Mouse (Mus musculus) retina, postnatal 7 days (tissue): ENCODE data around the gene Ash1l.

Experiments
- DNase-seq: peaks from one replicate; pipeline ENCODE4 v3.0.0-alpha.2; 2012; ENCODE audit warnings: low read depth, low spot score

Ash1l gene

GRCm38 (mm10) chr3:89090694-89091655, 140.6 kb downstream of the Ash1l start:
- peak; percentile 60 for DNase-seq

GRCm38 (mm10) chr3:89091811-89092508, 141.5 kb downstream of the Ash1l start:
- no peak for DNase-seq

DNA sequence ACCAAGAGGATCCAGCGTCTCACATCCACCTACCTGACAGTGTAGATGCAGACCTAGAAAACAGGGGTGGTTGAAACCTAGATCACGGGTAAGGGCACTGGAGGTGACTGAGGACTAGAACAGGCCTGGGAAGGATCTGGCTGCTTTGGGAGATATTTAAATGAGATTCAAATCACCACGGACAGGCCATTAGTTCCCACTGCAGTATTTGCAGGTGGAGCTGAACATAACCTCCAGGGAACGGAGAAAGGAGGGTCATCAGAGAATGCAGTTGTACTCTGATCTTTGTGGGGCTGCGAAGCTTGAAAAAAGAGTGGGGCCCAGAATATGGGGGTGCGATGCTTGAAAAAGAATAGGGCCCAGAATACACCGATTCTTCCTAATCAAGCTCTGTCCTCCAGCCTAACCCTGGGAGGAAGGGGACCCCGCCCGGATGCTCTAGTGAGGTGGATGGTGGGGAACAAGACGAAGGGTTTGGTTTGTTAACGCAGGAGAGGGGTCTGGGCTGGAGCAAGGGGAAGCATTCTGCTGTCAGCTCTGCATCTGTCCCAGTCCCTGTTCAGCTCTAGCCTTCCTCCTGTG, 142.2 kb downstream of the Ash1l start:
- no peak for DNase-seq

DNA sequence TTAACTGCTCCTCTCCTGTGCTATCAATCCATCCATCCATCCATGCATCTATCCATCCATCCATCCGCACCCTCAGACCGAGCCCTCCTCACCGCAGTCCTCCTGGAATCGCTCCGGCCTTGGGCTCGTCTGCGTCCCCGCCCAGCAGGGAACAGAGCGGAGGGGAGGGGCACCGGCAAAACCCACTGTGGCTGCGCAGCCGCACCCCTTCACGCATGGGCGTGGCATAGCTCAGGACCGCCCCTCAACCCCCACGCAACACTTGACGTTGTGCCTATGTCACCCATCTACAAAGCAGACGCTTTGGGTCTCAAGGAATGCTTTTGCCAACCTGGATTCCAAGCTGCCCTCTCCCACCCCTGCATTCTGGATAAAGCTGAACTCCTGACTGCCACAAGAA, 142.8 kb downstream of the Ash1l start, which contains the start of gene Rusc1:
Gene Rusc1 (minus strand): TSS at position 137 of the 400 bp plus-strand sequence.
- DNase-seq: peak; percentile 43

DNA sequence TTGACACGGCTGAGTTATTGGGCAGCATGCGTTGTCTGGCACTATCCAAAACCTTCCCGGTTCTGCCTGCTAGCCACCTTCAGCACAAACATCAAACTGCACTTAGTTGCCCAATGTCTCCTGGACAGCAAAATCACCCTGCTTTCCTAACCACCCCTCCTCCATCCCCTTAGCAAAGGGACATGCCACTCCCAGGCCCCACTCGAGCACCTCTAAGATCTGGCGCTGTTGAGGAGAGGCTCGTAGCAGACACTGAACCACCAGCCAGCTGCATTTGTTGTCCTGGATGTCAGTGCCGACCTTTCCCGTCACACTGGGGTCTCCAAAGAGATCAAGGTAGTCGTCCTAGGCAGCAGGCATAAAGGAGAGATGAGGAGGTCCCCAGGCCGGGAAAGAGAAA, 143.6 kb downstream of the Ash1l start:
- DNase-seq: no peak

DNA sequence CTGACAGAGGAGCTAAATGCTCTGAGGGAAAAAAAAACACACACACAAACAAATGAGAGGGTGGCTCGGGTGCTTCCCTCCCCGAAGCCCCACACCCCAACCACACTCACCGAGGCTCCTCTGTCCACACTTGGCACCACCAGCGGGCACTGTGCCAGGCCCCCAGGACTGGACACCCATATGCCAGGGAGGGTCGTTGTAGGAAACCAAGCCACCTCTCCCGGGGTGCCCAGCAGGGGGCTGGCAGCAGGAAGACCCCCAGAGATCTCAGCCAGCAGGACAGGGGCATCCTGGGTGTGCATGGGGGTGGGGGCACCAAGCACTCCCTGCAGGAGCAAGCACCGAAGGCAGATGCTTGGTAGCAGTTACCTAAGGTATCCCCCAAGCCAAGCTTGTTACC, 150.4 kb downstream of the Ash1l start, which contains the start of gene Gm43738:
Gene Gm43738 (minus strand): TSS at position 289 of the 400 bp plus-strand sequence.
- DNase-seq: no peak

DNA sequence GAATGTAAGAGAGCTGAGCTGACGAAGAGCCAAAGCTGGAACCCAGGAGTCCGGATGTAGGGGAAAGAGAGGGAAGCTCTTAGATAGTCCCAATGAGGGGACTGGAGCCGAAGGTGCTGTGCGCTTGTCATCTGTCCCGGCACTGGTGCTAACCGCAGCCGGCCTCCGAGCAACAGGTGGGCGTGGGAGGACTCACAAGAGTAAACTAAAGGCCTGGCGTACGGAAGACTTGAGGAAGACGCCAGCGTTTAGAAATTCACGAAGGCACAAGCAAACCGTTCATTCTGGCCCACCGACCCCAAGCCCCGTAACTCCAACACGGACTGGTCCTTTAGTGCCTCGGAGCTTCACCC, 151.0 kb downstream of the Ash1l start:
- DNase-seq: no peak

GRCm38 (mm10) chr3:89101812-89102494, 151.5 kb downstream of the Ash1l start, which contains the start of gene Fdps:
Gene Fdps, minus strand, starts transcription at chr3:89101959.
- peak; percentile 95 for DNase-seq

- DNase-seq: no peak
These were observed 152.3 kb downstream of the Ash1l start for GRCm38 (mm10) chr3:89102495-89103290.

GRCm38 (mm10) chr3:89103291-89103595, 152.8 kb downstream of the Ash1l start:
- DNase-seq: no peak

GRCm38 (mm10) chr3:89106881-89107280, 156.5 kb downstream of the Ash1l start:
- DNase-seq: no peak

- no peak for DNase-seq
These were observed 157.1 kb downstream of the Ash1l start for GRCm38 (mm10) chr3:89107545-89107944.

DNA sequence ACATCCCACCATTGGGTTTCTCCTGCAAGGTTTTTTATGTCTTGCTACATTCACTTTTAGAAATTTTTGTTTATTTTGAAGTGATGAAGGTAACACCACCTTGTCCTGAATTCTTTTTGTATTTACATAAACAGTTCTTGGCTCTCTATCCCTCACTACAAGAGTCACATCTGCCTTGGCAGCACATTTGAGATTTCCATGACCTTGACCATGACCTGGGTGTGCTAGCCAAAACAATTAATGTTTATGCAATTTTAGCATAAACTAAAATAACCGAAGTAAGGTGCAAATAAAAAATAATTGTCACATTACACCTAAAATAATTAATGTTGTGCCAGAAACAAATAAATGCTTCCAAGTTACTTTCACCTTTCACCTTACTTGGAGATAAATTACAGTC, 157.7 kb downstream of the Ash1l start:
- DNase-seq: no peak

GRCm38 (mm10) chr3:89113058-89113457, 162.6 kb downstream of the Ash1l start:
- no peak for DNase-seq

- DNase-seq: no peak
These were observed 165.1 kb downstream of the Ash1l start for GRCm38 (mm10) chr3:89115522-89115921.

GRCm38 (mm10) chr3:89123313-89123712, 172.9 kb downstream of the Ash1l start:
- DNase-seq: no peak

GRCm38 (mm10) chr3:89124241-89124640, 173.8 kb downstream of the Ash1l start:
- no peak for DNase-seq

- no peak for DNase-seq
These were observed 175.6 kb downstream of the Ash1l start for GRCm38 (mm10) chr3:89125981-89126380.
